Mouse (Mus musculus): ENCODE data around the gene Ilf2.

Gene Ilf2

DNA sequence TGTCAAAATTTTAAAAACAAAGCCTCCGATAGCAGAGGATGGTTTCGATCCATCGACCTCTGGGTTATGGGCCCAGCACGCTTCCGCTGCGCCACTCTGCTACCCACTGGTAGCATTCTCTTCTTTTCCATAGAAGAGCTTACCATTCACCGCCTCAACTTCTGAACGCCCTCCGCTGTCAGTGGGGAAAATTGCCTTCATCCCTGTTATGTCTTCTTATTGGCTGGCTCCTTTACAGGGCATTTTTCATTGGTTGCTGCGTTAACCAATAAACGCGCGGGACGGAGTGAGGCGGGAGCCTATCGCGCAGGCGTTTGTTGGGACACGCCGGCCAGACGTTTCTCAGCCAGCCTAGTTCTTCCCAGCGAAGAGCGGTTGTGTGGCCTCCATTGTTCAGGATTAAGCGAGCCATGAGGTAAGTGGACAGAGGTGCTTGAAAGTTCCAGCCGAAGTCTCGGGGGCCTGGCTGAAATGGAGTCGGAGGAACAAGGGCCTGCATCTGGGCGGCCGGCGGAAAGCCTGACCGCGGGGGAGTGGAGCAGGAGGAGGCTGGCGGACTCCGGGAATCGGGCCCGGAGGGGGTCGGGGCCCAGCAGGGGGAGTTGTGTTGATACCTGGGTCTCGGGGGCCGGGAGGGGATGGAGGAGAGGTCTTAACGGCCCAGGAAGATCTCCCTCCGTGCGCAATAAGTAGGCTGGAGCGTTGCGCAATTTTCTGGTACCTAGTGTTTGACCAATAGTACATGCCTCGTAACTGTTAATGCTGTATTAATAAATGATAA lies at the start of gene Ilf2:
Gene Ilf2 (plus strand): TSS at position 296 of the 781 bp plus-strand sequence.
- peak; percentile 96 to 97 for DNase-seq

DNA sequence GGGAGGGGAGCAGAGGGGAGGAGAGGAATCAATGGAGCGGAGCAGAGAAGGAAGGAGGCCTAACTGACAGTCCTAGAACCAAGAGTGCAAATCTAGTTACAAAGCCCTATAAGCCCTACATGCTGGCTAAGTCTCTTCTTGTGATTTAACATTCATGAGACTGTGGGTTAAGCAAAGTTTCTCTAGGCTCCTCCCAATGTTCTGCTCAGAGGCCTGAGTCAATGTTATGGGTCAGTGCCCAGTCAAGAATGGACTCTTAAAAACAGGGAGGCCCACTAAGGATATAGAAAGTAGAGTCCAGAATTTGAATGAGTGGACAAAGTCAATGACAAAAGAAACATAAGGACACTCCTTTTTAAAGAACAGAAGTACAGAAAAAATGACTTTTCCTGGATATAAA lies 48.4 kb upstream of the Ilf2 start:
- peak in 1 of 2 experiments; percentile 23 for DNase-seq

DNA sequence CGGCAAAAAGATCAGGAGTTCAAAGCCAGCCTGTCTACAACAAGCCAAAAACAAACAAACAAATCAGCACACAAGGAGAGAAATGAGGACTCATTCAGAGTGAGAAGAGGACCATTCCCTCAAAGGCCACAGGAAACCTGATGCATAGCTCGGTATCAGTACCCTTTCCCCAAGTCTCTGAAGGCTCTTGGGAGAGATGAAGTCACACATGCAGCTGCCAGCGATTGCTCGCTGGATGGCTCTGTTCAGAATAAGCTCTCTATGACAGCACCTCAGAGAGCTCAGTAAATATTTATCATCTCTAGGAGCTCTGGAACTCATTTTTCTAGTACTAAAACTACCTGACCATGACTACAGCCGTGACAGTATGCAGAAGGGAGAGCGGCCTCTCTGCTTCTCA lies 47.7 kb upstream of the Ilf2 start:
- peak; percentile 36 to 54 for DNase-seq

DNA sequence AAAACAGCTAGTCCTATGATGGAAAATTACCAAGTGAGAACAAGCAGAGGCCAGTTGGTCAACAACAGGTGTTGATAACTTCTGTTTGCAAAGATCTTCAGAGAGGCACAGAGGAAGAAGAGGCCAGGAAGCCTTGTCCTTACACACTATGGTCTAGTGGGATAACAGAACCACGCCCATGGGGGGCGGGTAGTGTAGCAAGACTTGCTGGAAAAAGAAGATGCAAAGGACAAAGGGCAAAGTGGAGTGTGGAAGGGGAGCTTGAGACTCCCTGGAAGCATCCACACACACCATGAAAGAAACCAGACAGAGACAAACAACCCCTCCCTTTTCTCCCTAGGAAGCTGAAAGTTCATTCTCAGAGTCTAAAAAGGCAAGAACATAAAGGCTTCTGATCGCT lies 46.4 kb upstream of the Ilf2 start:
- DNase-seq = no peak

DNA sequence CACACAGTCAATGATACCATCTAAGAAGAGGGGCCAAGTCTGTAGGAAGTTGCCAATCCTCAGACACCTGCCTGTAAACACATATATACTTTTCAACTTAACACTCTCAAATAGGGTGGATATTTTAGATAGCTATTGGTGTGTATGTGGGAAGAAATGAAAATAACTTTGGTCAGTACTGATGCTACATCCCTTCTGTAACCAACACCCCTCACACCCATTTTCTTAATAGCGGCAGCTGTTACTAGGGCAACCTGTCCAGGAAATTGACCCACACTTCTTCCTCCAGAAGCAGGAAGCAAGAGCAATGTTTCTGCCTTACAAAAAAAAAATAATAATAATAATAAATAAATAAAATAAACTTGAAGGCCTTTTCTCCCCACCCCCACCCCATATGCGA lies 43.6 kb upstream of the Ilf2 start:
- DNase-seq = no peak

DNA sequence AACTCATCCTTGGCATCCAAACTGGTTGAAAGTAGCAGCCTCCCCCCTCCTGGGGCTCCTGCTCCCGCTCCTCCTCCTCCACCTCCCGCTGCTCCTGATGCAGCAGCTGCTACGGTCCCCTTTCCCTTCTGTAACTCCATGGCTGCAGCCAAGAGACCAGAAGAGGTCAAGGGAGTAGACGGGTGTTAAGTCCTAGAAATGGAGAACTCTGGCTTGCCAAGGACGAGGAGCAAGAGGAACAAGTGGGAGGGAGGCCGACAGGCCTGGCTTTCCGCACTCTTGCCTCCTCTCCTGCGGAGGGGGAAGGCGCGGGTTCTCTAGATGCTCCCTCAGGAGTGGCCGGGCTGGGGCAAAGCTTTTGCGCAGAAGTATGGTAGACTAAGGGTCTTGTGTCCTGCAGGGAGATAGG lies 43.1 kb upstream of the Ilf2 start:
- peak; percentile 44 to 62 for DNase-seq

DNA sequence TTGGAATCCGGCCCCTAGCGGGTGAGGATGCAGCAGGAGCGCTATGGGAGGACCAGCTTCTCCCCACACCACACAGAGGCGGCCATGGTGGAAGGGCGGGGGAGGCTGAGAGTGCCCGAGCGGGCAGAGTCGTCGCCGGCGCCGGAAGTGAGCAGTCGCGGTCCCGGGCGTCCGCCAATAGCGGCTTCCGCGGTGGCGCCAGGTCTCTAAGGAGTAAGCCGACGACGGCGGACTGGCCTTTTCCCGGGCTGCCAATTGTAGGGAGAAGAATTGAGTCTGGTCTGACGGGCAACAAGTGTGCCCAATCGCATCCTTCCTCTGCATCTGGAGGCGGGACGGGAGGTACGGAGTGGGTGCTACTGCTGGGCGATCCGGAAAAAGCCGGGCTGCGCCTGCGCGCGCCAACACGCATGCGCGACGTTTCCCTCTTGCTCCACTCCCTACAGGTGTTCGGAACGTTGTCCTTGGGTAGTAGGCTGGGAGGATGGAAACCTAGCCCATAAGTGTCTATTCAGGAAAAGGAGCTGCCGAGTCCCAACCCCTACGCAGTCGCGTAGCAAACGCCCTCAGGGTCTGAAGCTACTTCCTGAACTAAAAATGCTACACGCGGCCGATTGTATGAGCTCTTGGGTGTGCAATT lies 42.4 kb upstream of the Ilf2 start, which contains the start of gene Ints3:
Gene Ints3 (minus strand): TSS at position 242 of the 640 bp plus-strand sequence.
- peak; percentile 100 for DNase-seq

DNA sequence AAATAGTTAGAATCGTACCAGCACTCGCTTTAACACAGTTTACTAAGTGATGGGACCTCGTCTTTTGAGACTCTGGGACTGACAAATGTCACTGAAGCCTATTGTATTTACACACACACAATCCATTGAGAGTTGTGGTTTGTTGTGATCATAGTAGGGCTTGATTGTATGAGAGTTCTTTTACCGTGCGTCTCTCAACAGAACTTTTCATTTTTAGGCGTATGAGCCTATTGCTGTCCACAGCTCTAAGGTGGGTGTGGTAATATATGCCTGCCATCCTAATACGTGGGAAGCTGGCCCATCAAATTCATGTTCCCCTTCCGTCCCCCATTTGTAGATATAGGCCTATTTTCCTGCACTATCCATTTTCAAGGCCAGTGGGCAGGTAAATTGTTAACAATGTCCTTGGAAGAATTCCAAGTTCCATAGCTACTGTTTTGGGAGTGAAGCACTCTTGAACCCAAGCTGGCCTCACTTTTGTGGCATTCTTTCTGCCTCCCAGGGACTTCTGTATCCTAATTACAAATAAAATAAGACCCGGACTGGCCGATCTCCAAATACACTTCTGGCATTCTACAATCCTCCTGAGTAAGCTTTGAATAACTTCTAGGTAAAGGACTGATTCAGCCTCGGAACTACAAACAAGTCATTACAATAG lies 41.7 kb upstream of the Ilf2 start:
- peak; percentile 76 to 89 for DNase-seq

DNA sequence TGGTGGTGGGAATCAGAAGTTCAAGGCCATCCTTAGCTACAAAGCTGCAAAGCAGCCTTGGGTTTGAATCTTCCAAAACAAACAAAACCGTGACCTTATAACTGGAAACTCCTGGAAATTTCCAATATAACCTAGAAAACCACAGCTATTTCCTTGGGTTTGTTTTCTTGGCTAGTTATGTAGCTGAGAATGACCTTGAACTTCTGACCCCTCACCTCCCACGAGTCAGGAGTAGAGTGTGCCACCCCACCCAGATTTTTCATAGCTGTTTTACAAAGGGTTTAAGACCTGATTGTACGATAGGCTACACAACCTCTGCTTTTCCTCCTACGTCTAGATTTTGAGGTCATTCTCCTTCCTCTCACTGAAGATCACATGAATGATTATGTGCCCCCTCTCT lies 38.8 kb upstream of the Ilf2 start:
- no peak for DNase-seq

DNA sequence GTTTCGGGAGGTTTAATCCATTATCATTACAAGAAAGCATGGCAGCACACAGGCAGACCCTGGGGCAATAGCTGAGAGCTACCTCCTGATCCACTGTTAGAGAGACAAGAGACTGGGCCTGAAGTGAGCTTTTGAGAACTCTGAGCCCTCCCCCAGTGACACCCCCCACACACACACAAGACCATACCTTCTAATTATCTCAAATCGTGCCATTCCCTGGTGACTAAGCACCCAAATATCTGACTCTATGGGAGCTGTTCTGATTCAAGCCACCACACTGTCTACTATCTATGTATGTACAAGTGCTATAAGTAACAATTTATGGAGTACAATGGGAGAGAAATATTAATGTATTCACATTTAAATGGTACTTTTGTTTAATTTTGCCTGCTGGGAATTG lies 35.2 kb upstream of the Ilf2 start:
- DNase-seq = no peak

DNA sequence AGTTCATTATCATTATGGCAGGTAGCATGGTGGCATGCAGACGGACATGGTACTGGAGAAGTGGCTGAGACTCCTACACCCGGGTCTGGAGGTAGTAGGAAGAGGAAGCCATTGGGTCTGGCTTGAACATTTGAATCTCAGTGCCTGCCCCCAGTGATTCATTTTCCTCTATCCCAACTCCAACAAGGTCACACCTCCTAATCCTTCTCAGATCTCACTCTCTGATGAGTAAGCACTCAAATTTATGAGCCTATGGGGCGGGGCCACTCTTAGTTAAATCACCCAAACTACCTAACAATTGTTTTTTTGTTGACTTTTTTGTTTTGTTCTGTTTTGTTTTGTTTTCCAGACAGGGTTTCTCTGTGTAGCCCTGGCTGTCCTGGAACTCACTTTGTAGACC lies 31.9 kb upstream of the Ilf2 start:
- no peak for DNase-seq

DNA sequence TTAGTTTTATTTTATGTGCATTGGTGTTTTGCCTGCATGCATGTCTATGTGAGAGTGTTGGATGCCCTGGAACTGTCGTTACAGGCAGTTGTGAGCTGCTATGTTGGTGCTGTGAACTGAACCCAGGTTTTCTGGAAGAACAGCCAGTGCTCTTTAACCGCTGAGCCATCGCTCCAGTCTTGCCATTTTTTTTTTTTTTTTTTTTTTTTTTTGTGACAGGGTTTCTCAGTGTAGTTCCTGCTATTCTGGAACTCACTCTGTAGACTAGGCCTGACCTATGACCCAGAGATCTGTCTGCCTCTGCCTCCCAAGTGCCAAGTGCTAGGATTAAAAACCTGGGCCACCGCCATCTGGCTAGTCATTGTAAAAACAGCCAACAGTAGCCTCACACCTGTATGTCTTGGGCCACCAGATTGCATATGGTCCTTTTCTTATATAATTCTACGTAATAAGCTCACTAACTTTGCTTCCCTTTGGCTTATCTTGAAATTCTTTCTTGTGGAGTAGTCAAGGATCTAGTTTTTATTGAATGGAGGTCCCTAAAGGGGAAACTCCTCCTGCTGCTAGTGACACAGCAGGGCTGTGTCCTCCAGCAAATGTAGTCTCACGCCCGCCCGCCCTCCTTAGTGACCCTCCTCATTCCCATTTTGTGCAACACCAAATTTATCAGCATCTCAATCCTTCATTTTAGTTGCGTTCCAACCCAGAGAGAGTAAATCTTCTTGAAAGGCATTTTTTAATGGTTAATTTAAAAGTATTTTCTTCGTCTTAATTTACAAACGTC lies 30.3 kb upstream of the Ilf2 start:
- no peak for DNase-seq

DNA sequence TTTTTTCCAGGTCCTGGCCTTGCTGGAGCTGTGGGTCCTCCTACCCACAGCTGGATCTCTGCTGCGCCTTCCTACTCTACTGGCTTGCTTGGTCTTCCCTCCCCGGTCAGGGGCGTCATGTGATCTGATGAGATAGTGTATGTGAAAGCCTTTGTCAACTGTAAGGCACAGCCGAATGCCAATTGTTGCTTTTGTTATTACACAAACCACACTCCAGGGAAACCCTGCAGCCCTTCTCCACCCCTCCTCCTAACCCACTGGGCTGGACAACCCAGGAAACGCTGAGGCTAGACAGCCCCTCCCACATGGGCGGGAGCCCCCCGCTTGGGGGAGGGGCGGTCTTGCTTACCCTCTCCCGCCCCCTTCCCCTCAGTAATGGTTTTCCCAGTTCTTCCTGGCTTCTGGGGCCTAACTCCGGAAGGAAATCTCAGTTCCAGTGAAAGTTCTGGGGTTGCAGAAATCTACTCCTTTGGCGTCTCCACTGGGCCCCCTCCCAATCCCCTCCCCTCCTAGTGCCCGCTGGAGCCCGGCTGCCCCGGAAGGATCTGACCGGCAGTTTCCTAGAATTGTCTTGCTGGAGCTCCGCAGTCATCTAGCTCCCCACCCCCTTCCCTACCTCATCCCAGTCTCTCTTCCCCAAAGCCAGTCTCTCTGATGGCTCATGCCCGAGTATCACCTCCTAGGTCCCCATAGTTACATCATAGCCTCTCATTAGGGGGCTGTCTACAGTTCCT lies 29.4 kb upstream of the Ilf2 start:
- peak; percentile 90 to 94 for DNase-seq

DNA sequence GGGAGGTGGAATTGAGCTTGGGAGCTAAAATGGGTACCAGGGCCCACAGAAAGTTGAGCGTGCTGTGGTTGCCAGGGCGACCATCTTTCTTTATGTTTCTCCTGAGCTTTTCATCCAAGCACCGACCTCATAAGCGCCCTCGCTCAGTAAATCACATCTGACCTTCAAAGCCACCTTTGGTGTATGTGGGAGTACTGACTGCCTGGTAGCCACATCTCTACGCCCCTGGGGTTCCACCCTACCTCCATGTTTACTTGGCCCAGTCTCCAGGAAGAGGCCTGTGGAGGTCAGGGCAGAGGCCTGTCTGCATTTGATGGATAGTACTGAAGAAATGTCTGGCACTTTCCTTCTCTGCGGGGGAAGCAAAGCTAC lies 28.8 kb upstream of the Ilf2 start:
- peak; percentile 62 to 71 for DNase-seq

DNA sequence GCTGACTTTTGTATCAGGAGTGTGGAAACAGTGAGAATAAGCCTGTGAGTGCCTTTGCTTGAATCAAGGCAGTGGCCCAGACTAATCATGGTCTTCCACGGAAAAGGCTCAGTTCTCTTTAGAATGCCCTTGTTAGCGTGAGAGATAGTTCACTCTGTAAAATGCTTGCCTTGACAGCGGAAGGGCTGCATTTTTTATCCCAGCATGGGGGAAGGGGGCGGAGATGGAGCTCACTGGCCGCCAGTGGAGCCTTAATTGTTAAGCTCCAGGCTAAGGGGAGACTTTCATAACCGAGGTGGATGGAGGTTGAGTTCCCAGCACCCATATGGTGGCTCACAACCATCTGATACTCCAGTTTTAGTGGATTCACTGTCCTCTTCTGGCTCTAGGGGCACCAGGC lies 27.3 kb upstream of the Ilf2 start:
- DNase-seq = no peak

DNA sequence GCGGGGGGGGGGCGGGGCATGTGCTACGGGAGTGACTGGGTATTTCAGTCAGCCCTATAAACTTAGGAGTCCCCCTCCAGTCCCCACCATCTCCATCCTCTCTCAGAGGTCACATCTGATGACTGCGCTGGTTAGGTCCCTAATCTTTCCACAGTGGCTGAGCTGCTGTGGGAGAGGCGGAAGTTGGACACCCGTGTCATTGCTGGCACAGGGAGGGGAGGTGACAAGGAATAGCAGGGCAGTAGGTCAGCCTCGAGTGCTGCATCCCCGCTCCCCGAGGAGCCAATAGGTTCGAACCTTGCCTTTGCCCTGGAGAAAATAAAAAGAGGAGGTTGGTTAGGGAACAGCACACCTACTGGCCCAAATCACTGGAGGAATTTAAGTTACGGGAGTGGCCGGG lies 25.1 kb upstream of the Ilf2 start:
- DNase-seq = no peak

DNA sequence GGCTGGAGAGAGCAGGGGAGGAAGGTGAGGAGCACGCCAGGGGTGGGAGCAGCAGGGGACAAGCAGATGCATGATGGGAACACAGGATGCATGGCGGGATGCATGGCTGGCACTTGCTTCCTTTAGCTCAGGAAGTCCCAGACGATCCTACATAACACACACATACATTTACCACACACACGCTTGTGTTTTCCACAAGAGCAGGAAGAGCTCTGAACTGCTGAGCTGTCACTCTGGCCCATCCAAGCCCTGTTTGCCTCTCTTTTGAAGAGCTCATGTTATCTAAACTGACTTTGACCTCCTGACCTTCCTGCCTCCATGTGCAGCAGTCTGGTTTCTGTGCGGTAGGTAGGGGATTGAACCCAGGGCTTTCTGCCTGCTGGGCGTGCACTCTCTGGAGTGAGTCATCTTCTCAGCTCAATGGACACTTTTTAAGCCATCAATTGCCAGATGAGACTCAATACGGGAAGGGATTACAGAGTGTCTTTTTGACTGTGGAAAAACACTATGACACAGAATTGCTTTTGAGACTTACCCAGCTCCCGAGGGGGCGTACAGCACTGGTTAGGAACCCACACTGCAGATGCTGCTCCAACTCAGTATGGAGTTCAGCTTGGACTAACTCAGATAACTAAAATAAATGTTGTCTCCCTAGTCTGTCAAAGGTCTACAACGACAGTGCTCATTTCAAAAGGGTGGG lies 24.4 kb upstream of the Ilf2 start:
- DNase-seq = no peak

DNA sequence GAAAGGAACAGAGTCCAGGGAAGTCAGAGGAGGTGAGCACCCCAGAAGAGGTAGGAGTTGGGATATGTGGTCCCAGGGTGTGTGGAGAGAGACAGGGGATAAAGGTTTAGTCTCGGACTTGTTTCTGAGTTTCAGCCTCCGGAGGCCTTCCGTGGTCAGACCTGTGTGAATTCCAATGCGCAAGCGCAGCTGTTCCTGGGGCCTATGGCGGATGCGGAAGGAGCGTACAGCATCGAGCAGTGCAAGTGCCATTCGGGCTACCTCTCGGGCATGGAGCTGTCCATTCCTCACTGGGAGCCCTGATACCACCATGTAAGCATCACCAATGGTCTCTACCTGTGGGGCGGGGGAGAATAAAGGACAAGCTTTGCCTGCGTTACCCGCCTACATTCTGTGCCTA lies 21.0 kb upstream of the Ilf2 start:
- no peak for DNase-seq

DNA sequence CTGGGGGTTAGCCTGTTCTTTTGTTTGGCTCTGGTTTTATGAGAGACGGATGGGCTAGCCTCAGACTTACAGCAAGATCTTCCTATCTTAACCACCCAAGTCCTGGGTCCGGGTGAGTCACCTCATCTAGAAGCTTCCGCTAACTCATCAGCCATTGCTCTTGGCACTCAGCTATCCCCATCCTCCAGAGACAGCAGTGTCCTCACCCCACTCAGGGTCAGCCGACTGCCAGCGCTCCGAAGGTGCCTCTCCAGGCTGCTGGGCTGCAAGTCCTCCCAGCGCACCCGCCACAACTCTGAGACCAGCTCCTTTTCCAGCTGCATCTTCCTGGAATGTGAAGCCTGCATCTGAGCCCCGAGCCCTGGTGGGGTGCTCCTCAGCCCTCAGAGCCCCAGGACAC lies 16.2 kb upstream of the Ilf2 start:
- no peak for DNase-seq

DNA sequence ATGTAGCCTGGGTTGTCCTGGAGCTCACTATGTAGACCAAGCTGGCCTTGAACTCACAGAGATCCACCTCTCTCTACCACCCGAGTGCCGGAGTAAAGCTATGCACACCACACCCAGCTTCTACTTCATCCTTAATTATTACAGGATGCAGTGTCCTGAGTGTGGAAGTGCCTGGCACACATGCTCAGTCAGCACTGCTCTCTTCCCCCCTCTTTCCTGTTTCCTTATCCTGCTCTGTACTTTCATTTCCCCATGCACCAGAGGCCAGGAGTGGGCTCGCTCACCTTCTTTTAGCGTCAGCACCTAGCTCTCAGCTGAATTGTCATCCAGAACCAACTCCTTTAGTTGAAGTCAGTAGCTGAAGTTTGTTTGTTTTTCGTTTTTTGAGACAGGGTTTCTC lies 15.6 kb upstream of the Ilf2 start:
- no peak for DNase-seq

DNA sequence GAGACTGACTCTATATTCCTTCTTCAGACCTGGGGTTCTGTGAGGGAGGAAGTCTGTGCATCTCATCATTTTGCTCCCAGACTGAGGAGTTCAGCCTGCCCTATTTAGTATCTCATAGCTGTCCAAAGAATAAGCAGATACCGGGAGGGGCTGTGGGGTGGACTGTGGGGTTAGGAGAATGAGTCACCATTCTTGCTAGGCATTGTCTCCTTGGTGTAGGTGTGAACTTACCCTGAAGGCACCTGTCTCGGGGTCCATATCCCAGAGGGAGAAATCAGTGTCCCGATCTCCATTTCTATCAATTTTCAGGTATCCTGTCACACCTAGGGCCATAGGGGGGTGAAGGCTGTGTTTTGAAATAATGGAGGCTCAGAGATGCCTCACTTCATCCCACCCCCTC lies 14.0 kb upstream of the Ilf2 start:
- DNase-seq = no peak

DNA sequence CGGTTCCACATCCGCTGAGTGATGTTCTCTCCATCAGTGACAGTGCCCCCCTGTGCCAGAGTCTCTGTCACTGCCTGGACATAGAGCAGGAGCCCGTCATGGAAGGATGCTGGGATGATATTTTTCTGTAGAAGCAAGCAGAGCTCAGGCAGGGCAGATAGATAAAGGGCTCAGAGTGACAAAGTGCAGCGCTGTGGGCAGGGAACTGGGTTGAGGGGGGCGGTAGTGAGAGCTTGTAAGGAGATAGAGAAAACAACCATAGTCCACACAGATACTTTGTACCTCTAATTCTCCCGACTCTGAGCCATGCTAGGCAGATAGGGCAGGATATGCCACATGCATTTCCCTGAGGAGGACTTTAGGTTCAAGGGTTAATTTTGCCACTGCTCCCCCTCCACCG lies 13.3 kb upstream of the Ilf2 start:
- DNase-seq = no peak

Data from lung, adult 18-20 months (tissue).